Mouse (Mus musculus): Measurements from ENCODE around the gene Hoxb7. TPM values are rescaled to one million over a fixed set of nuclear protein-coding genes. Genes with fewer than 3 reads are reported as not detected.

Gene Hoxb7
- polyA plus RNA-seq, 1 experiment from 2014 or later: 0.25 TPM

DNA sequence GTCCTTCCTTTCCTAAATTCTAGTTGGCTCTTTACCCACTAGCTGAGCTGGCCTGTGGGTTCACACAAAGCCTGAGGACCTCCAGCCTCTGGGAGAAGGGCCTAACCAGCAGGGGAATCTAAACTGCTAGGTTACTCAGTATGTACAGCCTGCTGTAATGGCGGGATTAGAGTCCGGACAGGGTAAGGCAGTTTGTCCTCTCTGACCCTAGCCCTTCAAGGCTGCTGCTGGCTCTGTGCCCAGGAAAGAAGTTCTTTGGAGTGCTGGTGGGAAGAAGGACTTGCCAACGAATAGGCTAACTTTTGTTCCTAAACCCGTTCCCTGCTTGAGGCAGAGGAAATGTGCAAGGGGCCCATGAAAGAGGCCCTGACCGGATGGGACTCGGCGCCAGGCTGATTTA, 20.5 kb upstream of the Hoxb7 start:
- no peak overlapping the region for H3K4me3 ChIP-seq (ENCODE audit: low read depth, low read length)
- peaks cover 93% of the 10 kb centered on the region for H3K27me3 ChIP-seq (ENCODE audit: control insufficient read depth, insufficient read depth, low read depth, low read length)
- no peak overlapping the region for H3K9ac ChIP-seq (ENCODE audit: low read depth, low read length)
- 11% methylated on average over 7 of the region's 7 CpGs for WGBS (ENCODE audit: insufficient replicate concordance)
- no peak overlapping the region for H3K27ac ChIP-seq (ENCODE audit: low read length)
- no peak overlapping the region for H3K4me2 ChIP-seq (ENCODE audit: low read depth, low read length)
- H3K9me3 ChIP-seq (replicated peaks; ENCODE audit: control insufficient read depth, low read length): no peaks in the 10 kb centered on the region
- no peaks in the 10 kb centered on the region for H3K36me3 ChIP-seq (ENCODE audit: control insufficient read depth, insufficient read depth)
- ATAC-seq (ENCODE audit: low read depth): no peak
- H3K4me1 ChIP-seq (ENCODE audit: control insufficient read depth, low read depth, low read length): no peaks in the 10 kb centered on the region

DNA sequence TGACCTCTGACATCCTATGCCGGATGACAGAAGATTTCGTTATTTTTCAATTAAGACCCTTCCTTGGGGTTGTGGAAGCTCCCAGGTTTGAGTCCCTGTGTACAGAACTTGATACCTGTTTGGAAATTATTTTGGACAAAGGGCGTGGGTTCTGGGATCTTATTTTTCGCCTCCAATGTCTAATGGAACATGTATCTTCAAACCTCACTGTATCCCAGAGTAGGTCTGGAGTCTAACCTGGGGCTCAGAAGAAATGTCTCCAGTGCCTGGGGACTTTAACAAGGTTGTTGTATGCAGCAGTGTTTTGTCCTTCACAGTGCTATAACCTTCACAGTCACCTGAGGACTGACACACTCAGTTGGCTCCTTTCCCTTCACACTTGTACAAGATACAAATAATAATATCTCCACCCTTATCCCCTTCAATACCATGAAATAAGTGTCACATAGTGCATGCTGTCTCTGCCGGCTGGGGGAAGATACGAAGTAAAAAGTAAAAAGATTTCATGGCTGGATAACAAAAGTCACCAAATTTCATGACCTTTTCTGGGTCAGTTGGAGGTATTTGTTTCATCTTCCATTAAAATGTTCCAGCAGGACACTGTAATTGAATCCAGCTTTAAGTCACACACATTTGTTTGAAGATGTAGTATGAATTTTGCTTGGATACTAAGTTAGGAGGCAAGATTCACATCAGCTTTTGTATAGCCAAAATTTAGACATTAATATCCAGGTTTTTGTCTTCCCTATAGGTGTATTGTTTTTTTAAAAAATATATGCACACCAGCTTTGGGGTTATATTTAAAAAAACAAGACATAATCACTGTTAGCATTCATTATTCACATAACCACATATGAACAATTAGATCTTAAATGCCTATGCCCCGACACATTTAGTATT, 19.2 kb upstream of the Hoxb7 start:
- H3K9ac ChIP-seq (ENCODE audit: low read depth, low read length): no peak overlapping the region
- peaks cover 93% of the 10 kb centered on the region for H3K27me3 ChIP-seq (ENCODE audit: control insufficient read depth, insufficient read depth, low read depth, low read length)
- H3K4me3 ChIP-seq (ENCODE audit: low read depth, low read length): no peak overlapping the region
- H3K9me3 ChIP-seq (replicated peaks; ENCODE audit: control insufficient read depth, low read length): no peaks in the 10 kb centered on the region
- no peaks in the 10 kb centered on the region for H3K36me3 ChIP-seq (ENCODE audit: control insufficient read depth, insufficient read depth)
- H3K27ac ChIP-seq (ENCODE audit: low read length): no peak overlapping the region
- WGBS (ENCODE audit: insufficient replicate concordance): 40% methylated on average over 7 of the region's 7 CpGs
- no peak for ATAC-seq (ENCODE audit: low read depth)
- H3K4me1 ChIP-seq (ENCODE audit: control insufficient read depth, low read depth, low read length): no peaks in the 10 kb centered on the region
- H3K4me2 ChIP-seq (ENCODE audit: low read depth, low read length): no peak overlapping the region

DNA sequence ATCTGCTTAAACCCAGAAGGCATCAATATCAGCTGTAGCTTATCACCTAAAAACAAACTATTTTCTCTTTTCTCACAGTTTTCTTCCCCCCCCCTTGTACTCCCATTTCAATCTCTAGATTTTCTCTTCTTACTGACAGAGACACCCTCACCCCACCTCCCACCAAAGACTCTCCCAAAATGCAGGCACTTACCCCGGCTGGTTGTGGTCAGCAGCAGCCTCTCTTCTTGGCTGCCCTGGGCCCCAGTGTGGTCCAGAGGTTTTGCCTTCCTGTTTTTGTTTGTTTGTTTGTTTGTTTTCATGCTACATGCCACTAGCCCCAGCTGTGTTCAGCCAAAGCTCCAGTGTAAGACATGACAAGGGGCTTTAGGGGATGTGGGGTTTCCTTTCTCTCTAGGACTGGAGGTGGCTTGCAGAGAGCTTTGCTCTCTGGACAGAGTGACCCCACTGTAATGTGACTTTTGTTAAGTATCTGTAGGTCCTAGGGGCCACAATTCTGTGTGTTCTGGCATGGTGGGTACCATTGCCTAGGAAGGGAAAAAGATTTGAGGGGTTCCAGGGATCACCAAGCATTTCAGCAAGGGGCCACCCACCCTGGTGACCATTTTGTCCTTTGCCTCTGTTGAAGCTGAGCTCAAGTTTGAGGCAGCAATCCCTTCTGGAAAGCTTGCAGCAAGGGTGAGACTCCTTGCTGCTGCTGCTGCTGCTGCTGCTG, 18.2 kb upstream of the Hoxb7 start:
- no peak overlapping the region for H3K4me3 ChIP-seq (ENCODE audit: low read depth, low read length)
- no peak for ATAC-seq (ENCODE audit: low read depth)
- no peak overlapping the region for H3K27ac ChIP-seq (ENCODE audit: low read length)
- H3K27me3 ChIP-seq (ENCODE audit: control insufficient read depth, insufficient read depth, low read depth, low read length): peaks cover 93% of the 10 kb centered on the region
- H3K36me3 ChIP-seq (ENCODE audit: control insufficient read depth, insufficient read depth): no peaks in the 10 kb centered on the region
- H3K4me1 ChIP-seq (ENCODE audit: control insufficient read depth, low read depth, low read length): no peaks in the 10 kb centered on the region
- WGBS (ENCODE audit: insufficient replicate concordance): 7% methylated on average over 1 of the region's 1 CpGs
- H3K4me2 ChIP-seq (ENCODE audit: low read depth, low read length): no peak overlapping the region
- H3K9ac ChIP-seq (ENCODE audit: low read depth, low read length): no peak overlapping the region
- H3K9me3 ChIP-seq (replicated peaks; ENCODE audit: control insufficient read depth, low read length): no peaks in the 10 kb centered on the region

DNA sequence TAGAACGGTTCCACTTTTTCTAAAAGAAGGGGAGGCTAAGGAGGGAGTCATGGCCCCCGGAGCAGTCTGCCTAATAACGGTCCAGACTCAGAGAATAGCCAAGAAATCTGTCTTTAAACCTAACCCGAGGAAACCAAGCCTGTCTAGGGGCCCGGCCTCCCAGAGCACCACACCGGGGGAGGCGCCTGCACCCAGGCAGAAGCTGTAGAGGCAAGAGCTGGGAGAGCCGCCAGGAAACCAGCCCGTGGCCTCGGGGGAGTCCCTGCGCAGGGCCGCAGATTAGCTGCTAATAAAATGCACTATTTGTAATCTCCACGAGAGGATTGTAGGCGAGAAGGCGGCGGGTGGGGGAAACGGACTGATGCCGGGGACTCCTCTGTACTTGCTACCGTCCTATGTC, 16.6 kb upstream of the Hoxb7 start:
- Histone ChIP-seq H3K36me3 (ENCODE audit: control insufficient read depth, insufficient read depth) (no peaks in the 10 kb centered on the region), H3K9me3 (replicated peaks; ENCODE audit: control insufficient read depth, low read length) (no peaks in the 10 kb centered on the region), H3K4me2 (ENCODE audit: low read depth, low read length) (no peak overlapping the region), H3K4me1 (ENCODE audit: control insufficient read depth, low read depth, low read length) (no peaks in the 10 kb centered on the region), H3K27me3 (ENCODE audit: control insufficient read depth, insufficient read depth, low read depth, low read length) (peaks cover 93% of the 10 kb centered on the region), H3K4me3 (ENCODE audit: low read depth, low read length) (no peak overlapping the region), H3K27ac (ENCODE audit: low read length) (no peak overlapping the region), H3K9ac (ENCODE audit: low read depth, low read length) (no peak overlapping the region)
- no peak for ATAC-seq (ENCODE audit: low read depth)
- 3% methylated on average over 19 of the region's 19 CpGs for WGBS (ENCODE audit: insufficient replicate concordance)

DNA sequence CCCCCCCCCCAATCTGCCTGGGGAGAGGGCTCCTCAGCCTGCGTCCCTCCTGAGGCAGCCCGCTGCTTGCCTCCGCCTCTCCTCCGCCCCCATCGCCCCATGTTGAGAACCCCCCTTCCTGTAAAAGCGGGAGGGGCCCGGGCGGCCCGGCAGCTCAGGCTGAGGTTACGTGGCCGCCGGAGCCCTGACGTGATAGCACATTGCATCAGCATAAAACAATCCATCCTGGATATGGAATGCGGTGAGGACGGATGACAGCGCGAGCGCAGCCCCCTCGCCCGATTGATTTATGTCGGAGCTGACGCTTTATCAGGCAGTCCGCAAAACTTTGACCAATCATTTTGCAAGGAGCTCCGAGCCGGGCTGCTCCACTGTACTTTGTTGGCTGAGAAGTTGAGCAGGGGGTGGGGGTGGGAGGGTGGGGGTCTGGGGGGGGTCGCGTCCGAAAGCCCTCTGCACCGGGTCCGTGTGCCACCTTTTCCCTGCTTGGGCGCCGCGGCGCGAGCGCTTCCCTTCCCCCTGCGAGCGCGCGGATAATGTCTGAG, 15.4 kb upstream of the Hoxb7 start, which contains the start of gene Hoxb9:
TSS of gene Hoxb9 (plus strand) at position 462 of the 545 bp plus-strand sequence.
- Histone ChIP-seq H3K9me3 (replicated peaks; ENCODE audit: control insufficient read depth, low read length) (no peaks in the 10 kb centered on the region), H3K4me2 (ENCODE audit: low read depth, low read length) (no peak within 1 kb of the TSS), H3K36me3 (ENCODE audit: control insufficient read depth, insufficient read depth) (no peaks in the 10 kb centered on the region), H3K9ac (ENCODE audit: low read depth, low read length) (no peak within 1 kb of the TSS), H3K27ac (ENCODE audit: low read length) (no peak within 1 kb of the TSS), H3K4me1 (ENCODE audit: control insufficient read depth, low read depth, low read length) (no peaks in the 10 kb centered on the region), H3K4me3 (ENCODE audit: low read depth, low read length) (0 out of 2 replicates have a peak within 1 kb of the TSS, but pooled peaks have one; percentile 11), H3K27me3 (ENCODE audit: control insufficient read depth, insufficient read depth, low read depth, low read length) (peaks cover 95% of the 10 kb centered on the region)
- ATAC-seq (ENCODE audit: low read depth): no peak
- WGBS (ENCODE audit: insufficient replicate concordance): 1% methylated on average over 36 of the region's 40 CpGs

DNA sequence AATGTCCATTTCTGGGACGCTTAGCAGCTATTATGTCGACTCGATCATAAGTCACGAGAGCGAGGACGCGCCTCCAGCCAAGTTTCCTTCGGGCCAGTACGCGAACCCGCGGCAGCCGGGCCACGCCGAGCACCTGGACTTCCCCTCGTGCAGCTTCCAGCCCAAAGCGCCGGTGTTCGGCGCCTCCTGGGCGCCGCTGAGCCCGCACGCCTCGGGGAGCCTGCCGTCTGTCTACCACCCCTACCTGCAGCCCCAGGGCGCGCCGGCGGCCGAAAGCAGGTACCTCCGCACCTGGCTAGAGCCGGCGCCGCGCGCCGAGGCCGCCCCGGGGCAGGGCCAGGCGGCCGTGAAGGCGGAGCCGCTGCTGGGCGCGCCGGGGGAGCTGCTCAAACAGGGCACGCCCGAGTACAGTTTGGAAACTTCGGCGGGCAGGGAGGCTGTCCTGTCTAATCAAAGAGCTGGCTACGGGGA, 14.8 kb upstream of the Hoxb7 start:
- peaks cover 96% of the 10 kb centered on the region for H3K27me3 ChIP-seq (ENCODE audit: control insufficient read depth, insufficient read depth, low read depth, low read length)
- WGBS (ENCODE audit: insufficient replicate concordance): under 1% methylated on average over 52 of the region's 52 CpGs
- no peaks in the 10 kb centered on the region for H3K4me1 ChIP-seq (ENCODE audit: control insufficient read depth, low read depth, low read length)
- ATAC-seq (ENCODE audit: low read depth): no peak
- H3K9me3 ChIP-seq (replicated peaks; ENCODE audit: control insufficient read depth, low read length): no peaks in the 10 kb centered on the region
- no peak overlapping the region for H3K4me2 ChIP-seq (ENCODE audit: low read depth, low read length)
- no peak overlapping the region for H3K9ac ChIP-seq (ENCODE audit: low read depth, low read length)
- no peak overlapping the region for H3K27ac ChIP-seq (ENCODE audit: low read length)
- H3K4me3 ChIP-seq (ENCODE audit: low read depth, low read length): 0 out of 2 replicates have a peak overlapping the region, but pooled peaks have one; percentile 11
- H3K36me3 ChIP-seq (ENCODE audit: control insufficient read depth, insufficient read depth): no peaks in the 10 kb centered on the region

DNA sequence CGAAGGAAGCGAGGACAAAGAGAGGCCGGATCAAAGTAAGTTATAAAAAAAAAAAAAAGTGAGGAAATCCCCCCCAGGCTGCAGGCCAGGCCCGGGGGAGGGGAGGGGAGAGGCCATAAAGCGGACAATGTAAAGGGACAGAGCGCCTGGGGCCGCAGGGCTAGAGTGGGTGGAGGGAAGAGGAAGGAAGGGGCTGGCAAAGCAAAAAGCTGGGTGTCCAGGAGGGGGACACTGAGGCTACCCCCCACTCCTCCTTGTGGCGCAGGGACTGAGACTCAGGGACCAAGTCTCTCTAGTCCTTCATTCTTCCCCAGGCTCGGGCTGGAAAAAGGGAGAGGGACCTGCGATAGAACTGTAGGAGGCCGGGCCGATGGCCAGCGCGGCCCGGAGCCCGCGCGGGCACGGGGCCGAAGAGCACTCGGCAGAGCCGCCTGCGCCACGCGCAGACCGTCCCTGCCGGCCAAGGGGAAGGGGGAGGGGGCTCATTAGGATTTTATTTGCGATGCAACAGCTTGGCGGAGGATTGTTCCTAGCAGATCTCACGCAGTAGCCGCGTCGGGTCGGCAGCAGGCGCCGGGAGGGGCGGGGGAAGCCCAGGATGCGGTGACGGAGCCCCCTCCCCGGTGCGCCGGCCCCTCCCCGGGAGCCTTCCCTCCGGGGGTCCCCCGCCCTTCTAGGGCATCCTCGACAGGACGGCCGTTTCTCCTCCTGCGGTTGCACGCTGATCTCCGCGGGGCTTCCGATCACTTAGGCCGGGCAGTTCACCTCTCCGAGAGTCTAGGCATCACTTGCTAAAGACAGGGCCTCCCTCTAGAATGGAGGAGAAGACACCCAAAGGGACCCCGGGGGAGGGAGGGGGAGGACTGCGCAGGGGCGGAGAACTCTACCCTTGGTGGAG, 14.2 kb upstream of the Hoxb7 start:
- 1% methylated on average over 58 of the region's 58 CpGs for WGBS (ENCODE audit: insufficient replicate concordance)
- Histone ChIP-seq H3K27me3 (ENCODE audit: control insufficient read depth, insufficient read depth, low read depth, low read length) (peaks cover 96% of the 10 kb centered on the region), H3K4me2 (ENCODE audit: low read depth, low read length) (no peak overlapping the region), H3K9me3 (replicated peaks; ENCODE audit: control insufficient read depth, low read length) (no peaks in the 10 kb centered on the region), H3K4me3 (ENCODE audit: low read depth, low read length) (no peak overlapping the region), H3K27ac (ENCODE audit: low read length) (no peak overlapping the region), H3K9ac (ENCODE audit: low read depth, low read length) (no peak overlapping the region), H3K36me3 (ENCODE audit: control insufficient read depth, insufficient read depth) (no peaks in the 10 kb centered on the region), H3K4me1 (ENCODE audit: control insufficient read depth, low read depth, low read length) (no peaks in the 10 kb centered on the region)
- no peak for ATAC-seq (ENCODE audit: low read depth)

DNA sequence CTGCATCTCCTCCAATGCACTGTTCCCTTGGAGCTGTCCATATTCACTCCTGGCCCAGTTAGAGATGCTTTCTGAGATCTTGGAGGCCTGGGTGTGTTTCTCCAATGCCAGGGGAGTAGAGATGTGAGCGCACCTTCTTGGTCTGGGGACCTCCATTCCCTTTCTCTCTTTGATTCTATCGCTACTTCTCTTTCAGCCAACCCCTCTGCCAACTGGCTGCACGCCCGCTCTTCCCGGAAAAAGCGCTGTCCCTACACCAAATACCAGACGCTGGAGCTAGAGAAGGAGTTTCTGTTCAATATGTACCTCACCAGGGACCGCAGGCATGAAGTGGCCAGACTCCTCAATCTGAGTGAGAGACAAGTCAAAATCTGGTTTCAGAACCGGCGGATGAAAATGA, 12.0 kb upstream of the Hoxb7 start:
- no peak overlapping the region for H3K4me2 ChIP-seq (ENCODE audit: low read depth, low read length)
- 31% methylated on average over 10 of the region's 10 CpGs for WGBS (ENCODE audit: insufficient replicate concordance)
- peaks cover 99% of the 10 kb centered on the region for H3K27me3 ChIP-seq (ENCODE audit: control insufficient read depth, insufficient read depth, low read depth, low read length)
- H3K27ac ChIP-seq (ENCODE audit: low read length): no peak overlapping the region
- no peak overlapping the region for H3K9ac ChIP-seq (ENCODE audit: low read depth, low read length)
- no peak overlapping the region for H3K4me3 ChIP-seq (ENCODE audit: low read depth, low read length)
- no peak for ATAC-seq (ENCODE audit: low read depth)
- H3K4me1 ChIP-seq (ENCODE audit: control insufficient read depth, low read depth, low read length): no peaks in the 10 kb centered on the region
- no peaks in the 10 kb centered on the region for H3K36me3 ChIP-seq (ENCODE audit: control insufficient read depth, insufficient read depth)
- H3K9me3 ChIP-seq (replicated peaks; ENCODE audit: control insufficient read depth, low read length): no peaks in the 10 kb centered on the region
